Mouse (Mus musculus): ENCODE data around the gene Sarnp.

GRCm38 (mm10) chr10:128912791-128913190, 95.7 kb downstream of the Sarnp start:
- TF ChIP-seq POLR2A (IDR thresholded peaks at IDR 0.05; ENCODE audit: low read depth, low read length), result no peak
- no peak for TF ChIP-seq CTCF (conservative IDR thresholded peaks at IDR 0.05; ENCODE audit: insufficient read depth, insufficient read length, low read depth, low read length)

All from kidney, adult 2 months (tissue).